Mouse (Mus musculus) frontal cortex, postnatal 36 days (tissue): ENCODE measurements around the gene Olfr549.

Experiments used
- DNase-seq, 2 experiments: peaks; one replicate each; pipeline ENCODE4 v3.0.0; 2022; ENCODE audit warnings: low spot score in 2 of 2

The Olfr549 gene

GRCm38 (mm10) chr7:102597378-102598031 is 47.8 kb downstream of the Olfr549 start, which contains the start of gene Olfr552:
Gene Olfr552, plus strand, starts transcription at chr7:102597770.
- DNase-seq, result no peak
